ENCODE assay signal across 11 mouse cellular contexts in genomic region chr15:102942739-102943467, GRCm38 (mm10). TPM values are rescaled to one million over a fixed set of nuclear protein-coding genes. Genes with fewer than 3 reads are reported as not detected.
DNase-seq lines count a peak whose midpoint lies in the region; ATAC-seq and TF ChIP-seq lines count a peak whose summit lies in the region.
"Had no signal": no experiment of that assay in that cellular context is flagged by ENCODE, and none has a peak within 500 bp of the region (broad histone marks: within the 10 kb centered on the region; RNA-seq: fewer than 3 reads in every experiment).

No protein-coding gene starts in this region.

- no peaks in the 10 kb centered on the region for H3K36me3 ChIP-seq in kidney, adult 2 months (ENCODE audit: control insufficient read depth, insufficient read depth, low read length)
- H3K36me3 ChIP-seq in heart, postnatal 0 days (replicated peaks; ENCODE audit: control insufficient read depth, insufficient read depth, low read length) = no peaks in the 10 kb centered on the region
- H3K36me3 ChIP-seq in midbrain, embryonic 16.5 days (ENCODE audit: control insufficient read depth, insufficient read depth, low read length) = no peaks in the 10 kb centered on the region

- H3K4me2 ChIP-seq in heart, postnatal 0 days (ENCODE audit: low read depth, low read length) = peak overlapping the region; percentile 35
- peak overlapping the region; percentile 31; the same call in 1 of the 2 replicates for H3K4me2 ChIP-seq in midbrain, embryonic 16.5 days (ENCODE audit: low read length)

- H3K9ac ChIP-seq in heart, postnatal 0 days (replicated peaks; ENCODE audit: low read depth, low read length) = no peak overlapping the region
- no peak overlapping the region for H3K9ac ChIP-seq in midbrain, embryonic 16.5 days (ENCODE audit: low read depth, low read length)

- no peak for ATAC-seq in heart, postnatal 0 days (ENCODE audit: insufficient read depth, low read depth)
- no peak for ATAC-seq in midbrain, embryonic 16.5 days

- peak; percentile 57 for DNase-seq in kidney, postnatal 10 days
- no peak for DNase-seq in kidney, adult 2 months
- peak; percentile 75 for DNase-seq in ZHBTc4 (ENCODE audit: low read depth, low spot score)
- no peak for DNase-seq in heart, postnatal 0 days (ENCODE audit: low spot score)
- DNase-seq in left cerebral cortex, adult 11 months (ENCODE audit: low spot score) = no peak
- DNase-seq in right cerebral cortex, postnatal 4 days = no peak
- no peak for DNase-seq in frontal cortex, postnatal 25 days (ENCODE audit: low spot score in 2 of 2)
- DNase-seq: spleen, adult 18-20 months had no signal

- H3K4me3 ChIP-seq in kidney, adult 2 months (ENCODE audit: insufficient read depth, low read depth, low read length) = no peak overlapping the region
- H3K4me3 ChIP-seq in heart, postnatal 0 days (ENCODE audit: low read depth, low read length) = peak overlapping the region; percentile 31
- H3K4me3 ChIP-seq in midbrain, embryonic 16.5 days (ENCODE audit: low read depth, low read length) = peak overlapping the region; percentile 10
- H3K4me3 ChIP-seq: layer of hippocampus, adult 2 months had no signal

- TF ChIP-seq CTCF in kidney, adult 2 months (conservative IDR thresholded peaks at IDR 0.05; ENCODE audit: insufficient read depth, insufficient read length, low read depth, low read length) = no peak
- peak; percentile 52 for TF ChIP-seq CTCF in heart, postnatal 0 days (IDR thresholded peaks at IDR 0.05; ENCODE audit: low read depth)

- TF ChIP-seq EP300 in heart, postnatal 0 days (IDR thresholded peaks at IDR 0.05; ENCODE audit: low read depth) = no peak

- H3K27me3 ChIP-seq in kidney, adult 2 months (replicated peaks; ENCODE audit: control insufficient read depth, insufficient read depth, low read length) = peaks cover 14% of the 10 kb centered on the region
- H3K27me3 ChIP-seq in heart, postnatal 0 days (ENCODE audit: control insufficient read depth, insufficient read depth, low read length) = peaks cover 100% of the 10 kb centered on the region
- H3K27me3 ChIP-seq in midbrain, embryonic 16.5 days (ENCODE audit: control insufficient read depth, insufficient read depth, low read depth, low read length) = peaks cover 91% of the 10 kb centered on the region

- H3K27ac ChIP-seq in kidney, adult 2 months (ENCODE audit: insufficient read depth, low read depth, low read length) = no peak overlapping the region
- no peak overlapping the region for H3K27ac ChIP-seq in heart, postnatal 0 days (ENCODE audit: low read depth)
- no peak overlapping the region for H3K27ac ChIP-seq in midbrain, embryonic 16.5 days (ENCODE audit: low read length)
- H3K27ac ChIP-seq: layer of hippocampus, adult 2 months had no signal

- no peaks in the 10 kb centered on the region for H3K4me1 ChIP-seq in kidney, adult 2 months (ENCODE audit: control insufficient read depth, insufficient read depth, low read length)
- H3K4me1 ChIP-seq in heart, postnatal 0 days (ENCODE audit: control insufficient read depth, insufficient read depth) = no peaks in the 10 kb centered on the region
- no peaks in the 10 kb centered on the region; the same call in 1 of the 2 replicates for H3K4me1 ChIP-seq in midbrain, embryonic 16.5 days (ENCODE audit: control insufficient read depth, insufficient read depth, low read length)

- H3K9me3 ChIP-seq in heart, postnatal 0 days (replicated peaks; ENCODE audit: control insufficient read depth, low read length) = no peaks in the 10 kb centered on the region
- H3K9me3 ChIP-seq in midbrain, embryonic 16.5 days (replicated peaks; ENCODE audit: control insufficient read depth, low read length, poor library complexity, severe bottlenecking) = no peaks in the 10 kb centered on the region

- TF ChIP-seq POLR2A in kidney, adult 2 months (IDR thresholded peaks at IDR 0.05; ENCODE audit: low read depth, low read length) = no peak

- WGBS in kidney, adult 2 months = 3% methylated on average over 53 of the region's 53 CpGs
- WGBS in heart, postnatal 0 days = 2% methylated on average over 49 of the region's 53 CpGs
- under 1% methylated on average over 46 of the region's 53 CpGs for WGBS in midbrain, embryonic 16.5 days

RNA-seq across cellular contexts. Expression of gene Hoxc12, which starts 6.3 kb away (rescaled TPM):
- not detected in 2 replicates for polyA plus RNA-seq in kidney, adult 2 months (2012; rRNA removed)
- total RNA-seq in heart, postnatal 0 days (2014; rRNA removed; ENCODE audit: low replicate concordance) = not detected in 2 replicates
- polyA plus RNA-seq in heart, postnatal 0 days (2015; fragmentation: Nextera tagmentation; extraction: Ambion mirVana) = not detected in 2 replicates
- not detected in 2 replicates for polyA plus RNA-seq in midbrain, embryonic 16.5 days (2015; fragmentation: Nextera tagmentation; extraction: Ambion mirVana)
- total RNA-seq: common myeloid progenitor, adult 5-6 weeks; layer of hippocampus, adult 2 months had no signal

RNA-seq across cellular contexts. Expression of gene Hoxc11, which starts 11.3 kb away (rescaled TPM):
- polyA plus RNA-seq in kidney, adult 2 months (2012; rRNA removed) = 0.25 and 0.30 TPM in 2 replicates
- not detected in 2 replicates for total RNA-seq in heart, postnatal 0 days (2014; rRNA removed; ENCODE audit: low replicate concordance)
- polyA plus RNA-seq in heart, postnatal 0 days (2015; fragmentation: Nextera tagmentation; extraction: Ambion mirVana) = not detected in 2 replicates
- not detected in 2 replicates for polyA plus RNA-seq in midbrain, embryonic 16.5 days (2015; fragmentation: Nextera tagmentation; extraction: Ambion mirVana)
- total RNA-seq: common myeloid progenitor, adult 5-6 weeks; layer of hippocampus, adult 2 months had no signal

RNA-seq across cellular contexts. Expression of gene Hoxc13, which starts 22.0 kb away (rescaled TPM):
- polyA plus RNA-seq in kidney, adult 2 months (2012; rRNA removed) = not detected in 2 replicates
- not detected in 2 replicates for total RNA-seq in heart, postnatal 0 days (2014; rRNA removed; ENCODE audit: low replicate concordance)
- not detected in 2 replicates for polyA plus RNA-seq in heart, postnatal 0 days (2015; fragmentation: Nextera tagmentation; extraction: Ambion mirVana)
- polyA plus RNA-seq in midbrain, embryonic 16.5 days (2015; fragmentation: Nextera tagmentation; extraction: Ambion mirVana) = not detected in 2 replicates
- total RNA-seq: common myeloid progenitor, adult 5-6 weeks; layer of hippocampus, adult 2 months had no signal

RNA-seq across cellular contexts. Expression of gene Hoxc10, which starts 23.7 kb away (rescaled TPM):
- polyA plus RNA-seq in kidney, adult 2 months (2012; rRNA removed) = 16.4 and 16.7 TPM in 2 replicates
- total RNA-seq in heart, postnatal 0 days (2014; rRNA removed; ENCODE audit: low replicate concordance) = not detected in 2 replicates
- not detected in 2 replicates for polyA plus RNA-seq in heart, postnatal 0 days (2015; fragmentation: Nextera tagmentation; extraction: Ambion mirVana)
- polyA plus RNA-seq in midbrain, embryonic 16.5 days (2015; fragmentation: Nextera tagmentation; extraction: Ambion mirVana) = not detected in 2 replicates
- total RNA-seq: common myeloid progenitor, adult 5-6 weeks; layer of hippocampus, adult 2 months had no signal

RNA-seq across cellular contexts. Expression of gene Hoxc5, which starts 24.3 kb away (rescaled TPM):
- 4.0 and 4.1 TPM in 2 replicates for polyA plus RNA-seq in kidney, adult 2 months (2012; rRNA removed)
- 0.15 TPM in 1 of 2 replicates, not detected in the other for total RNA-seq in heart, postnatal 0 days (2014; rRNA removed; ENCODE audit: low replicate concordance)
- not detected in 2 replicates for polyA plus RNA-seq in heart, postnatal 0 days (2015; fragmentation: Nextera tagmentation; extraction: Ambion mirVana)
- polyA plus RNA-seq in midbrain, embryonic 16.5 days (2015; fragmentation: Nextera tagmentation; extraction: Ambion mirVana) = 0.22 TPM in 1 of 2 replicates, not detected in the other
- total RNA-seq: common myeloid progenitor, adult 5-6 weeks; layer of hippocampus, adult 2 months had no signal

Comparison
In these comparisons a context has a peak if more than half of its experiments do, and no peak if none do; other contexts are left out.
1. DNase-seq: peak in kidney, postnatal 10 days (single experiment) and ZHBTc4 (single experiment); none in kidney, adult 2 months (single experiment), heart, postnatal 0 days (single experiment), left cerebral cortex, adult 11 months (single experiment), right cerebral cortex, postnatal 4 days (single experiment) and frontal cortex, postnatal 25 days (0 of 2).